Mouse (Mus musculus): ENCODE results near the gene Fam19a1. TPM values are rescaled to one million over a fixed set of nuclear protein-coding genes. Genes with fewer than 3 reads are reported as not detected.

The Fam19a1 gene
- total RNA-seq, 2 experiments from 2014 or later, result 62.6 to 76.9 TPM

DNA sequence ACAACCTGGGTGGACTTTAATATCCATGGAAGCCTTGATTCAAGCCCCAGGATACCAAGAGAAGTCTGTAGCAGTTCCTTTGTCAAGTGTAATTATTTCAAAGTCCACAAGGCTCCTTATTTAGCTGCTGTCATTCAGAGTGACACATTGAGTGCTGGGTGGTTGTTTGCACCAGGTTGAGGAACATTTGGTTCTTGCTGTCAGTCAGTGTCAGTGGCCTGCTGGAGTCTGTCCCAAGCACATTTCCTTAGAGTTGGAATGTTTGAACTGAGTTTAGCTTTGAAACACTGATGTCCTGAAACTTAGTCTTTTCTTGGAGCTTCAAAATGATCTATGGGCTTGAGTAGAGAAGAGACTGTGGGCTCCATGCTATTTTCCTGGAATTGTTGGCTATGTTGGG, 121.9 kb downstream of the Fam19a1 start:
- intact Hi-C loops (cut with DNase I), result no loop called here

DNA sequence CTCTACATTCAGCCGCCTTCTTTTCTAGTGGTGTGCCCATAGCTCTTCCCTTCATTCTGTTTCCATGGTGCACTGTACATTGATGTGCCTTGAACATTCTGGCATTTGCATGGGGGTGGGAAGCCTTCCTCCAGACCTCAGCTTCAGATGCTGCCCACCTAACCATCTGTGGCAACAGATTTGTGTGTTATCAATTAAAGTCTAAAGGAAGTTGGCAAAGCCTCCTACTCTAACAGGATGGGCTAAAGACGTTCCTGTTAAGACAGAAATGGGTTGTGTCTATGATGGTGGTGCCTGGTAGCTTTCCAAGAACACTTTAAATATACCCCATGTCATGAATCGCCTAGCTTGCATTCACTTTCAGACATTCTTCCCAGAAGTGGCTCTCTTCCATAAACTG, 131.4 kb downstream of the Fam19a1 start:
- intact Hi-C loops (cut with DNase I), result loop anchor here (10.0 kb wide), 1 partner anchor 130 kb away; the partner anchor contains the start of gene Fam19a1
- peak; percentile 62 to 69 for DNase-seq (ENCODE audit: low spot score in 2 of 2)

More for the DNA sequence above, 121.9 kb downstream of the Fam19a1 start:
- no peak for DNase-seq (ENCODE audit: low spot score in 2 of 2)

DNA sequence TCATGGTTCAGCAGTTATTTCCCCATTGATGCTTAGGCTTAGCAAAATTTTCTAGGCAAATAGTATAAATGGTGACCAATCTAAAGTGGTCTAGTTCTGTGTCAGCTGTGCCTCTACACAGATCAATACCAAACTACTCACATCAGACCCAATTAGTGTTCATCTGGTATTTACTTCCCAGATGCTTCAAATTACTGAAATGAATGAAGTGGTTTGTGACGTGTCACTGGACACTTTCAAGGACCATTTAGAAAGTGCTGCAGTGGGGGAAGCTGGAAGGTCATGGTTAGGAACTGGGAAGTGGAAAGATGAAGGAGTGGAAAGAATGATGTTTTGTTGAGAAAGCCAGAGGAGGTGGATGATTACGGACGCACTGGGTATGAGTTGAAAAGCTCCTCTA, 139.0 kb downstream of the Fam19a1 start:
- intact Hi-C loops (cut with DNase I), result no loop called here
- DNase-seq (ENCODE audit: low spot score in 2 of 2), result no peak

DNA sequence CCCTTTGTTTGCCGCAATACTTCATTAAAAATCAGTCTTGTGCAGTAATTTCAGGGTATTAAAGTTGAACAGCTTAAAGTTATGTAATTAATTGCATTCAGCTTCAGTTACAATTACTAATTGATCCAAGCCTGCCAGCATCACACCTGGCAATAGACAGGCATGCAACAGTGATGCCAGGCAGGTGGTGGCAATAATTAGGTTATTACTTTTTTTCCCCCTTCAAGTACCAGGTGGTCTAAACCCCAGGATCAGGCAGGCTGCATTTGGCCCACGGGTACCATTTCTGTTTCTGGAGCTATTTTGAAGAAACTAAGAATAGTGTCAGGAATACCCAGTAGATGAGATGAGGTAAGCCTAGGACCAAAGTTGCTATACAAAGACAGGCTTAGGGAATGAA, 141.9 kb downstream of the Fam19a1 start:
- DNase-seq (ENCODE audit: low spot score in 2 of 2), result no peak
- intact Hi-C loops (cut with DNase I), result no loop called here

DNA sequence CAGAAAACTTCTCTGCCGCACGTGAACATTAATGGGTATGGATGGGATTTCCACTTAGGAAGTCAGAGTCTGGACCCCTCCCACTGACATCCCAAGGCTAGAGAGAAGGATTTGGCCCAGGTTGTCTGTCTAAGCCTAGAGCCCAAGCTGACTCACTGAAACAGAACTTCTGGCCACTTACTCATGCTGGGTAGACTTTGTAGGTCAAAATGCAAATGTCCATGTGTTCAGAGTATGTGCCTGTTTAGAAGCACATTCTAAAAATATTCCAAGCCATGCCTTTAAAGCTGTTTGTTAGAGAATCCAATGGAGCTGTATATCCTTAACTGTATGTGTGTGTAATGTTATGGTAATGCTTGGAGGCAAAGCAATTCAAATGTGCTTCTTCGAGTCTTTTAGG, 145.7 kb downstream of the Fam19a1 start:
- DNase-seq (ENCODE audit: low spot score in 2 of 2), result no peak
- intact Hi-C loops (cut with DNase I), result no loop called here

DNA sequence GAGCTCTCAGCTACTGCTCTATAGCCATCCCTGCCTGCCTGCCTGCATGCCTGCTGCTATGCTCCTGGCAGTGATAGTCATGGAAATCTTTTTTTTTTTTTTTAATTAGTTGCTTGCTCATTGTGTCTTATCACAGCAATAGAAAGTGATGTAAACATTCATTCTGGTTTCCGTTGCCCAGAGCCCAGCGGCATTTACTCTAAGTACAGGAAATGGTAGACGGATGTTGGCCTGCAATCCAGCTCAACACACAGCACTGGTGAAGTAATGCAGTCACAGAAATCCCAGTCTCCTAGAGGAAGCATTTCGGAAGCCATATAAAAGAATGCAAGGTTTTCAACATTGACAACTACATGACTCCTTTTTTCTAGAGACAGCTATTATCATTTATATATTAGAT, 153.5 kb downstream of the Fam19a1 start:
- intact Hi-C loops (cut with DNase I), result no loop called here
- DNase-seq (ENCODE audit: low spot score in 2 of 2), result no peak

DNA sequence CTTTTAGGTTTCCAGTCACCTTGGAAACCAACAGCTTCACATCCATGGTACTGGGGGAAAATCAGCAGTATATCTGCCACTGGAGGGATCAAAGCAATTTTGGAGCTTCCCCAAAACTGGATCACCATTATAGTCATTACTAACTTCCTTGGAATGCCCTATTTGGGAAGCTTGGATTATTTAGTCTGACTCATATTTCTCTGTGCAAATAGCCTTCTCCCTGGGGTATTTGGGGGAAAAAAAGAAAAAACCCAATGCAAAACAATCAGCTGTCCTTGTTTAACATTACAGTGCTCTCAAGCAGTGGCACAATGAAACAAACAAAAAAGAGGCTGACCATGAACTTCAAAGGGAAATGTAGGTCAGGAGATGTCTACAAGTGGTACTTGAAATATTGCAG, 155.8 kb downstream of the Fam19a1 start:
- DNase-seq (ENCODE audit: low spot score in 2 of 2), result no peak
- intact Hi-C loops (cut with DNase I), result no loop called here

DNA sequence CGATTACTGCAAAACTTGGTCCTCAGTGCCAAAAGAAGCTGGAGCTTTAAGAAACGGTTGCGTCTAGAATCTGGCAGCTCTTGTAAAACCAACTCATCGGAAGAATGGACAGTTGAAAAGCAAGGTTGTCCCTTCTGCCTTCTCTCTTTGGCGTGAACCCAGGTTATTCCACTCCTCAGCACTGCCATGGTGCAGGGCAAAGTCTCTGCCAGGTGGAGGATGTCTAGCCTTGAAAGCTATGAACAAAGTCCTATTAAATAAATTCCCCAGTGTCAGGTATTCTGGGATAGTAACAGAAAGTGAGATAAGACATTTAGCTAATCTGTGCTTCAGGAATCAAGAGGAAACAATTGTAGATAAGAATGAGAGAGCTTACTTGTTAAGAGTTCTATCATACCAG, 157.5 kb downstream of the Fam19a1 start:
- intact Hi-C loops (cut with DNase I), result no loop called here
- no peak for DNase-seq (ENCODE audit: low spot score in 2 of 2)

DNA sequence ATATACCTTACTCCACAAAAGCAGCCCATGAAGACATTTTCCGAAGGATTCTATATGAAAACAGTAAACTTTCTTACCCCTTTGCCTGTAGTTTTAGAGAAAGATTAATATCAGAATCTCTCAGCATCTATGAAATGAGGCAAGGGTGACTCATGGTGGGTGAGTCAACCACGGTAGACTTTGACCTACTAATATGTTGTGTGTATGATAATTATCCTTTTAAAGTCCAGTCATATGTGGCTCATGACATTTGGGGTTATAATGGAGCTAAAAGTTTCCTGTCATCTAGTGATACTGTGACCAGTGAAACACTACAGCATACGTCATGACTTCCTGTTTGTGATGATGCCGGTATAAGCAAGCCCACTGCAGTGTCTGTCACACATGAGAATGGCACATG, 170.8 kb downstream of the Fam19a1 start:
- intact Hi-C loops (cut with DNase I), result no loop called here
- DNase-seq (ENCODE audit: low spot score in 2 of 2), result no peak

DNA sequence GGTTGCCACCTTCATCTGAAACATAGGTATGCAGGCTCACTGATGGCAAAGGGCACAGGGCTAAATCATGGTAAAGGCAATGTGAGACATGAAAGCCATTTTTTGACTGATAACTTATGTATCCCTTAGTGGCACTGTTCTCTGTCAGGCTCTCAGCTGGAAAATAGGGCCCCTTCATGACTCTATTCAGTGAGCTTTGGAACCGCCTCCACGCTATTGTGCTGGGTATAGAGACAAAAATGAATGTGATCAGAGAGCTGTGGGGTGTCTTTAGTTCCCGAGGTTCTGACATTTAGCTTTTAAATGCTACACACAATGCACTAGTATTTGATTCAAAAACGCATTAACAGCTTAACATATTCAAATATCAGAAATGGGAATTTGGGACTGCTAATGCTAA, 171.6 kb downstream of the Fam19a1 start:
- DNase-seq (ENCODE audit: low spot score in 2 of 2), result no peak
- intact Hi-C loops (cut with DNase I), result no loop called here

DNA sequence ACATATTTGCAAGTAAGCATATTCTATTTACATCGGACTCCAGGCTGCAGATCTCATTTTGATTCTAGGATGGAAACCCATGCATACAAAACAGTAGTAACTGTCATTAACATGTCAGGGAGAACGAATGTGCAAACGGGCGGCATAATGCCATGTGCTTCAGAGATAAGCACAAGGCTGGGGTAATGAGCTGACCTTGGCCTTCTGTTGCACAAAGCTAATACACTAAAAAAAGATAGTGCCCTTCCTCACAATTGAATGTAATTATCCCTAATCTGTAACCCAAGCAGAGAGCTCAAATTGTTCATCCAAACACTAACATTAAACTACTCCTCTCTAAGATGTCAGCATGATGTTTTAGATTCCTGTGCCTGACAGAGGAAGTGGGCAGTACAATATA, 173.3 kb downstream of the Fam19a1 start:
- no peak for DNase-seq (ENCODE audit: low spot score in 2 of 2)
- intact Hi-C loops (cut with DNase I), result no loop called here

DNA sequence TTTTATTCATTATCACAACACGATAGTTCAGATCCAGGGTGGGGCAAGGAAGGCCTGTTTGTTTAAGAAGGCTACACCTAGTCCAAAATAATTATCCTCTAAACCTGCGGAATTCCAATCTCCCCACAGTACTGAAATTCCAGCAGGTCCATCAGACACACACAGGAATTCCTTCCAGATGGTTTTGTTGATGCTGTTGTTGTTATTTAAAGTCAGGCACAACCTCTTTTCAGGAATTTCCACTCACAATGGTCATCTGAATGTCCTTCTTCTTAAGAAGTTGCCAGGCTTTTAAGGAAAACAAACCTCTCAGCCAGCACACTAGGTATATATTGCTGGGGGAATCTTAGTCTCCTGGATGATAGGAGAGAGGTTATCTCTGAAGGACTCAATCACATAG, 174.4 kb downstream of the Fam19a1 start:
- DNase-seq (ENCODE audit: low spot score in 2 of 2), result no peak
- intact Hi-C loops (cut with DNase I), result no loop called here

DNA sequence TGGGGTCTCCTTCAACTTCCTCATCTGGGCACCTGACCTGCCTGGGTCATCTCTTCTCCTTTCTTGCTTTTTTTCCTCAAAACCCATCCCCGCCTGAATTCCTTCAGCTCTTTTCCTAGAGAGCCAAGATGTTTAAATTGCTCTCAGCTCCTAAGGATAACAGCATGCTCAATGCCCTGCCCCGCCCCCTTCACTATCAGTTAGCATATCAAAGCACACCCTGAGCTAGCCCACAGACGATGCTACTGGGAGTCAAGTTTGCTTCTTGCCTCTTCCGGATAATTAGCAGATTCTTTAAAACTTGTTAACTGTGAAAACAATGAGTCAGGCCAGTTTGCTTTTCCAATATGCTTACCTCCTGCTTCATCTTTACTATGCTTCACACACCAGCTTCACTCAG, 176.7 kb downstream of the Fam19a1 start:
- intact Hi-C loops (cut with DNase I), result no loop called here
- no peak for DNase-seq (ENCODE audit: low spot score in 2 of 2)

DNA sequence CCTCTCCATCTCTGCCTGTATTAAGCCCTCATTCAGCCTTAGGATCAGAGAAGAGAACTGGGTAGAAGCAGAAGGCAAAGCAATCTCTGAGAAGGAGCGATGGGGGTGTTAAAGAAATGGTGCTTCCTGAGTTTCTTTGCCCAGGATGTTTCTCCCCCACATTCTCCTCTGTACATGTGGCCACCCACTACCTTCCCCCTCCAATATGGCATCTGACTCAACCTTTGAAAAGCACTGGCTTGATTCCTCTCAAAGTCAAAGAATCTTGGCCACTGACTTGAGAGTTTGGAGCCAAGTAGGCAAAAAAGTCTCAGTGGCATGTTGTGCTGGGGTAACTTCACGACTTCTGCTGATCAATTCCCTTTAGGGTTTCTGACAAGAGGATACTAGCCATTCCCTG, 234.5 kb downstream of the Fam19a1 start:
- peak; percentile 9 to 18 for DNase-seq (ENCODE audit: low spot score in 2 of 2)
- intact Hi-C loops (cut with DNase I), result loop anchor here (10.0 kb wide), 1 partner anchor 233 kb away; the partner anchor contains the start of gene Fam19a1

DNA sequence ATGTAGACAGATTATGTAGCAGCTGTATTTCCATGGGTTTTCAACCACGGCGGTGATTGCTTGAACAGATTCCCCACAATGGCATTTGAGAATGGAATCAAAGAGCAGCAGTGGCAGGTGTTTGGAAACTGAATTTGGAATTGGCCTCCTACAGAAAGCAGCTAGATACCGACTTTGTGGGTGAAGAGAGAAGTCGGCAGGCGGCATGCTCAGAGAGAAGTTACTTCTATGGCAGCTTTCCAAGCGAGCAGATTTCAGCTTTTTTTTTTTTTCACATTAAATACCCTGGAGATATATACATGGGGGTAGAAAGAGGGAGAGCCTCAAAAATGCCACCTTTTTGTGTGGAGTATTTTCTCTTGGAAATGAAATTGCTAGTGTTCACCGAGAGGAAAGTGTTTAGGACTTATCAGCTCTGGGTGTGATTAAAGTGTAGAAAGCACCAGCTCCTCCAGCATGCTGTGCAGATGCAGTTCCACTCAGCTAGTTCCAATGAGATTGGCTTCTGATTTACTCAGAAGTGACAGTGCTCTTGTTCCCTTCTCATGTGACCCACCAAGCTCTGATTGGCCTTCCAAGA, 236.6 kb downstream of the Fam19a1 start:
- peak; percentile 60 to 66 for DNase-seq (ENCODE audit: low spot score in 2 of 2)
- intact Hi-C loops (cut with DNase I), result loop anchor here (10.0 kb wide), 1 partner anchor 235 kb away; the partner anchor contains the start of gene Fam19a1

DNA sequence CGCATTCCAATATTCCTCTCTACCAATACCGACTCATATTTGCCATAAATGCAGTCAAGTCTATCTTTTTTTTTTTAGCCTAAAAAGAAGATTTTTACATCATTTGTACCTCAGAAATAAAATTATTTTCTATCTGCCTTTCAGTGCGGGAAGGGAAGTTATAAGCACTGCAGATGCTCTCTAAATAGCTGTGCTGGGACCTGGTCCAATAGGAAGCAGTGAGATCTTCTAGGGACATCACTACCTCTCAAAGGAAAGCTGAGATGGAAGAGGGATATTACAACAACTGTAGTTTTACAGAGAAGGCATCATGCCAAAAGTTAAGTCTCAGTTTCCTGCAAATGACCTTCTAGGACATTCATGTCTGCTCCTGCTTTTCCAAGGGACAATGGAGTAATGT, 256.6 kb downstream of the Fam19a1 start:
- DNase-seq (ENCODE audit: low spot score in 2 of 2), result no peak
- intact Hi-C loops (cut with DNase I), result no loop called here

DNA sequence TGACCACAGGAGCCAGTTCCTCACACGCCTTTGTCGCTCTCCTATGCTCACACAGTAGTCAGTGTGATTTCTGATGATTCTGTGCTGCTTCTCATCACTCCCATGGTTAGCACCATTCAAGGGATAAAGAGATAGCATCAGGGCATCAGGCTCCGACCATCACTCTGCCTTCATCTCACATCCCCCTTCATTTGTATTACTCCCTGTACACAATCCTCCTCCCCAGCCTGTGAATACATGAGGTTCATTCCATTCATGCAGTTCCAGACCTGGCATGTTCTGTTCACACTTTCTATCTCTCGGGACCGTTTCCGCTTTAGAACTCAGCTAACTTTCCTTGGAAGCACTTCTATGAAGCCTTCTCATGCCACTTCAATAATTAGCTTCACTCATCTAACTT, 259.9 kb downstream of the Fam19a1 start:
- DNase-seq (ENCODE audit: low spot score in 2 of 2), result no peak
- intact Hi-C loops (cut with DNase I), result no loop called here

DNA sequence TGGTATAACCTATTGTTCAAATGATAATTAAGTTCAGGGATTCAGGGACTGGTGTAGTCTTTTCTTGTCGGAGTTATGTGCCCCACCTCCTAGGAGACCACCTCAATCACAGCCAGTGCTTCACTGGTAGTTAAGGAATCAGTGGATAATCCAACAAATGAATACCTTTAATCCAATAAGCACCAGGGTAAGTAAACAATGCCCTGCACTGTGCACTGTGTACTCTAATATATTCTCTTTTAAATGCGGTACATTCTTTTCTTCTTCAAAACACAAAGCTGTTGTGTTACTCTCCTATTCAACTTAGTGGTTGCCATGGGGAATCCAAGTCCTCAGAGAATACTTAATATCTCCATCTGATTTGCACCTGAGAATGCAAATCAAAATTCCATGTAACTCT, 260.3 kb downstream of the Fam19a1 start:
- DNase-seq (ENCODE audit: low spot score in 2 of 2), result no peak
- intact Hi-C loops (cut with DNase I), result no loop called here

DNA sequence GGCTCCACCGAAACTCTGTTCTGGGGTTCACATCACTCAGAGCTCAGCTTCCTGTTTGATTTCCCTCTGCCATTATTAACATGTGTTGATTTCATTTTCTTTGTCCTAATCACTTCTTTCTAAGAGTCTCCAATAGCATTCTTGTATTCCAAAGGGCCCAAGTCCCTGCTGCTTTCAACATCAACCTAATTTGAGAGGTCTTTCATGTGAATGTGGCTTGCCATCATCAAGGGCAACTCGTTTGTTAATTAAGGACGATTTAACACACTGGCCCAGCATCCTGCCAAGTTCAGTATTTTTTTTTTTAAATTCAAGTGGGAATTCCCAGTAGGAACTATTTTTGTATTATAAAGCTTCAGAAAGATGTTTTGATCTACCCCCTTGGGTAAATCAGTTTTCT, 263.8 kb downstream of the Fam19a1 start:
- no peak for DNase-seq (ENCODE audit: low spot score in 2 of 2)
- intact Hi-C loops (cut with DNase I), result no loop called here

DNA sequence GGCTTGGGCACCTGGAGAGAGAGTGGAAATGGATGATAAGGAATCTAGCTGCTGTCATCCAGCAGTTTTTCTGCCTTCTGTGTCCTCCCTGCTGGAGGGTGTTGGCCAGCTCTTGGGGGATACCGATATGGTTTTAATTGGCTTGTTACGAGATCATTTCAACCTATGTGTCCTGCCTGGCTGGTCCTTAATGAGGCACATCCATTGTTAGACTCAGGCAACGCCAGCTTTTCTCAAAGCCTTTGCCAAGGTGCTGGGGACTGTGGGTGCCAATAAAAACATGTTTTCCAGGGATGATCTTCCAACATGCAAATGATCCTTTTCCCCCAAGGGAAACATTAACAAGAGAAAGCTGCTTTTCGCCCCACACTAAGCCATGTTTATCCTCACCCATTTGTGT, 266.3 kb downstream of the Fam19a1 start:
- no peak for DNase-seq (ENCODE audit: low spot score in 2 of 2)

DNA sequence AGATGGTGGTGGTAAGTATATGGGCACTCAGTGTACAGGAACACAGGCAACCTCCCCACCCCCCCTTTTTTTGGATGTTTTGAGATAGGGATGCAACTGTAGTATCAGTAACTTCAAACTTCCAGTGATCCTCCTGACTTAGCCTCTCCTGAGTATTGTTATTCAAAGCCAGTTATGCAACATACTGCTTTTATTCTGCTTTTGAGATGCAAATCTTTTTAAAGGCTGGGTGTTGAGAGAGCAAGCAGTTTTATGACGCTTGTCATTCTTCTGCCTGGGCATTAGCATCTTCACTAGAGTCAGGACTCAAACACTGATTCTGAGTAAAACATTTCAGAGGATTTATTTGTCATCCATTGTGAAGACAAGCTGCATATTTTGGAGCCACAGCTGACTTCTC, 271.5 kb downstream of the Fam19a1 start:
- intact Hi-C loops (cut with DNase I), result no loop called here
- no peak for DNase-seq (ENCODE audit: low spot score in 2 of 2)

More for the DNA sequence above, 266.3 kb downstream of the Fam19a1 start:
- intact Hi-C loops (cut with DNase I), result no loop called here

DNA sequence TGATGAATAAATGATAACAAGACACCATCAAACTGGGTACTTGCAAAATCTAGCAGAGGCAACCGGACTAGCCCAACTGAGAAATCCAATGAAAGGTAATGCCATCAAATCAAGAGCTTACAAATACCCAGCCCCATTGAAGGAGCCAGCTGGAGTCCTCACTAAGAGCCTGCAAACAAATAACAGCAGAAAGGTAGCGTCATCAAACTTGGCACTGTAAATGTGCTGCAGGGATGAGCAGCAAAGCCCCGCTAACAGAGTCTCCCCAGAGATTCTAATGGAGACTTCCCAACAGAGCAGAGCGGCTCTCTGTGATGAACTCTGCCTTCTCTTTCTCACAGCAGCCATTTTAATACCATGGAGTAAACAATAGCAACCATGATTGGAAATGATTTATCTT, 305.9 kb downstream of the Fam19a1 start:
- intact Hi-C loops (cut with DNase I), result no loop called here
- no peak for DNase-seq (ENCODE audit: low spot score in 2 of 2)

Measured in left cerebral cortex, postnatal 36 days (tissue).